Mouse (Mus musculus) midbrain, embryonic 11.5 days (tissue): Measurements from ENCODE around the gene Zfhx3. TPM values are rescaled to one million over a fixed set of nuclear protein-coding genes. Genes with fewer than 3 reads are reported as not detected.
A peak's percentile ranks its signal among the peaks of the same experiment; 100 is the strongest.

Experiments used
- ATAC-seq: fragments of 200-750 bp; cut with Nextera tagmentation; 2 replicates; pipeline ENCODE4 v1.8.0; 2017; ENCODE audit warnings: moderate TSS enrichment, moderate library complexity; ENCODE audit not compliant: low FRiP score
- DNase-seq: peaks from one replicate; pipeline ENCODE4 v3.0.0; 2015; ENCODE audit warnings: low spot score; ENCODE audit errors: missing footprints
- H3K27ac ChIP-seq: fragments of 300-500 bp; sonication (generic); 2 replicates; pipeline ENCODE4 v1.5.1; 2014; ENCODE audit warnings: low read depth, low read length
- H3K27me3 ChIP-seq: fragments of 300-500 bp; sonication (generic); 2 replicates; pipeline ENCODE4 v1.6.1; 2014; ENCODE audit warnings: mild to moderate bottlenecking, low read length, moderate library complexity, mixed read lengths; ENCODE audit not compliant: control insufficient read depth, insufficient read depth
- H3K36me3 ChIP-seq: fragments of 300-500 bp; sonication (generic); 2 replicates; pipeline ENCODE4 v1.6.1; 2014; ENCODE audit warnings: mild to moderate bottlenecking, low read length, moderate library complexity, mixed read lengths; ENCODE audit not compliant: control insufficient read depth, insufficient read depth
- H3K4me1 ChIP-seq: fragments of 300-500 bp; sonication (generic); 2 replicates; pipeline ENCODE4 v1.6.1; 2014; ENCODE audit warnings: low read length; ENCODE audit not compliant: control insufficient read depth, insufficient read depth
- H3K4me2 ChIP-seq: fragments of 300-500 bp; sonication (generic); 2 replicates; pipeline ENCODE4 v1.6.1; 2014; ENCODE audit warnings: mild to moderate bottlenecking, moderate library complexity
- H3K4me3 ChIP-seq: fragments of 300-500 bp; sonication (generic); 2 replicates; pipeline ENCODE4 v1.5.1; 2014; ENCODE audit warnings: low read depth, low read length
- H3K9ac ChIP-seq: fragments of 300-500 bp; sonication (generic); 2 replicates; pipeline ENCODE4 v1.6.1; 2014; ENCODE audit warnings: low read length
- H3K9me3 ChIP-seq: fragments of 300-500 bp; sonication (generic); 2 replicates; pipeline ENCODE4 v1.6.1; 2016; ENCODE audit warnings: low read length; ENCODE audit not compliant: control insufficient read depth
- WGBS: fragments of 180-500 bp; shearing (Covaris S2); extraction: QIAGEN DNeasy Blood & Tissue Kit; methylation state at CpG from one replicate; pipeline ENCODE4 v1.1.7; 2014; 5-methylcytosine and 5-hydroxymethylcytosine counted together
- polyA plus RNA-seq: library from polyadenylated mRNA; unstranded; fragments of >200 nt; fragmentation: Nextera tagmentation; extraction: Ambion mirVana; gene quantifications from 2 replicates; pipeline ENCODE4 v1.2.1, GENCODE M21; 2014

The Zfhx3 gene
- polyA plus RNA-seq, 1 experiment from 2014 or later, result 23.4 TPM

DNA sequence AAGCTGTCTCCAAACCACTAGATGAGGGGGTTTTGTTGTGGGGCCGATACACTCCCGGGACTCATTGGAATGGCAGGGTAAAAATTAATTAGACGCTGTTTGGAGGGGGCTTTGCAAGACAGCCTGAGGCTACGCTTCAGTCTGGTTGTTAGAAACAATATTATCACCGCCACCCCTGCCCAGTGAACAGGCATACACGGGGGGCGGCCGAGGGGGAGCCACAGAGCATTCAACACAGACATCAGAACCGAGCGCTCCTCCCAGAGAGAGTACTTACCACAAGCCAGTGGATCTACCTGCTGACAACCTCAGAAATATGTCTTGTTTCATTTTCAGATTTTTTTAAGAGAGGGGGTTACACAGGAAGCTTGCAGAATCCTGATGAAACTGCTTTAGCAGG is 635.9 kb downstream of the Zfhx3 start:
- H3K4me3 ChIP-seq, result no peak overlapping the region
- no peaks in the 10 kb centered on the region; the same call in 1 of the 2 replicates for H3K9me3 ChIP-seq
- H3K9ac ChIP-seq, result no peak overlapping the region
- peaks cover 6% of the 10 kb centered on the region; the same call in 1 of the 2 replicates for H3K4me1 ChIP-seq
- H3K27me3 ChIP-seq, result no peaks in the 10 kb centered on the region
- DNase-seq, result no peak
- ATAC-seq, result no peak
- 70% methylated on average over 10 of the region's 10 CpGs for WGBS
- H3K4me2 ChIP-seq, result no peak overlapping the region
- no peaks in the 10 kb centered on the region for H3K36me3 ChIP-seq
- H3K27ac ChIP-seq, result no peak overlapping the region; the same call in 1 of the 2 replicates

DNA sequence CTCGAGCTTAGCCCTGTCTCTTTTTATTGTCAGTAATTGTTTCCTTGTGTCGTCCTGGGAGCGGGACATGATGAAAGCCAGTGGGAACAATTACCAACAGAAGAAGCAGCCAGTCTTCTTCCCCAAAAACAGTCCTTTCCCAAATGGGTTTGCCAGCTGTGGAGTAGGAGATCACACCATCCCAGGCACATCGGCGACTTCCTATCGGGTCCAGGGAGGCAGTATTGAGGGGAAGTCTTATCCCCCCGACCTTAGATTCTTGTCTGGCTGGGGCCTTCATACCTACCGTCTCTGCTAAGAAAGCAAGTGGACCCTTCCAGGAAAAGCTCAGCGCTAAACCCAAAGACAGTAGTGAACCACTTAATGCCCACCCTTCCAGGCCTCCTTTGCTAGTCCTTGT is 637.4 kb downstream of the Zfhx3 start:
- DNase-seq, result no peak

DNA sequence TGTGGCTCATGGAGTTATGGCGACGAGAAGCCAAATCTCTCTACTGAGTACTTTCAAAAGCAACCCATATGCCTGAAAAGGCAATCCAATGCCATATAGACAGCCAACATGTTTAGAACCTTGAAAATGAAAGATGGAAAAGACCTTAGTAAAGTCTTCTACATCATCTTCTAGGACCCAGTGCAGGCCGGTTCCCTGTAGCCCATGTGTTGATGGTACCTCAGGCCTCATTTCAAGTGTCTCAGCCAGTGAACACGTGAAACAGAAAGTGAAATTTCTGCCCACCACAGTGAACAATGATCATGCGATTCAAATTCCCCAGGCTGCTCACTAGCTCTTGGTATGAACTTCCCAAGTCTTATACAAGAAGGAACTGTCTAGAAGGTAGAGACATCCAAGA is 637.9 kb downstream of the Zfhx3 start:
- H3K4me2 ChIP-seq, result no peak overlapping the region
- 95% methylated on average over 5 of the region's 5 CpGs for WGBS

More for the DNA sequence above, 637.4 kb downstream of the Zfhx3 start:
- Histone ChIP-seq H3K27ac (no peak overlapping the region), H3K27me3 (no peaks in the 10 kb centered on the region), H3K9ac (no peak overlapping the region), H3K4me1 (peaks cover 6% of the 10 kb centered on the region; the same call in 1 of the 2 replicates), H3K4me3 (no peak overlapping the region), H3K4me2 (no peak overlapping the region), H3K9me3 (no peaks in the 10 kb centered on the region; the same call in 1 of the 2 replicates), H3K36me3 (no peaks in the 10 kb centered on the region)
- 66% methylated on average over 9 of the region's 9 CpGs for WGBS
- no peak for ATAC-seq

DNA sequence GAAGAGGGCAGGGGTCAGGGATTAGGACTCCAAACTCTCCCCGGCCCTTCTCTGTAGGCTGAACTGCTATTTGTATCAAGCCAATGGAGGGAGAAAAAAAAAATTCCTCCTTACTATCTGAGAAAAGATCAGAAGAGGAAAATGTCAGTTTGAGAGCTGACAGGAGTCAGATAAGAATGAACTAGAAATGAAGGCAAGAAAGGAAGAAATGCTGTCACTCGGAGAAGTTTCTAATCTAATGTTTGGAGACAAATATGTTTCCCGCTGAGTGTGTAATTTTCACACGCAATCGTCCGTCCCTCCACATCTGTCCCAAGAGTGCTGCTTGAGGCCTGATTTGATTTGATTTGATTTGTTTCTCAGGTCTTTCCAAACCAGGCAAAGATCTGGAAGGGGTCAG is 639.1 kb downstream of the Zfhx3 start:
- no peak overlapping the region for H3K27ac ChIP-seq
- no peak for ATAC-seq
- WGBS, result 69% methylated on average over 6 of the region's 6 CpGs
- no peaks in the 10 kb centered on the region for H3K27me3 ChIP-seq
- DNase-seq, result no peak
- H3K9me3 ChIP-seq, result no peaks in the 10 kb centered on the region; the same call in 1 of the 2 replicates
- no peak overlapping the region for H3K4me3 ChIP-seq
- no peak overlapping the region for H3K9ac ChIP-seq
- H3K4me2 ChIP-seq, result no peak overlapping the region
- peaks cover 6% of the 10 kb centered on the region; the same call in 1 of the 2 replicates for H3K4me1 ChIP-seq
- no peaks in the 10 kb centered on the region for H3K36me3 ChIP-seq

More for the DNA sequence above, 637.9 kb downstream of the Zfhx3 start:
- no peak for ATAC-seq
- Histone ChIP-seq H3K9me3 (no peaks in the 10 kb centered on the region; the same call in 1 of the 2 replicates), H3K36me3 (no peaks in the 10 kb centered on the region), H3K9ac (no peak overlapping the region), H3K4me1 (peaks cover 6% of the 10 kb centered on the region; the same call in 1 of the 2 replicates), H3K27ac (no peak overlapping the region), H3K27me3 (no peaks in the 10 kb centered on the region), H3K4me3 (no peak overlapping the region)
- DNase-seq, result no peak

DNA sequence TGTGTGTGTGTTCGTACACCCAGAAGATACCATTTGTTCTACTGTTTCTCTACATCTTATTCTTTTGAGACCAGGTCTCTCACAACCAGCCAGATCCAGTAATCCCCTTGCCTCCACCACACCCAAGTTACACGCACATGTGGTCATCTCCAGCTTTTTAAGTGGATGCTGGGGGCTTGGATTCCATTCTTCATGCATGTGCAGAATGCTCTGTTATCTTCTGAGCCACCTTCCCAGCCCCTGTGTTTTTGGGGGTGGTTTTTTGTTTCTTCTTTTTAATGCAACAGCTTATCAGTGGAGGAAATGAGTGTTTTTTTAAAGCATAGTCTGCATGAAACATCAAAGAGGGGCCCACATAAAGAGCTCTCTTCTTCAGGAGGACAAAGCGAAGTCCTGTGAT is 639.8 kb downstream of the Zfhx3 start:
- Histone ChIP-seq H3K4me1 (peaks cover 5% of the 10 kb centered on the region; the same call in 1 of the 2 replicates), H3K9me3 (no peaks in the 10 kb centered on the region; the same call in 1 of the 2 replicates), H3K4me3 (no peak overlapping the region), H3K27me3 (no peaks in the 10 kb centered on the region), H3K4me2 (no peak overlapping the region), H3K36me3 (no peaks in the 10 kb centered on the region), H3K9ac (no peak overlapping the region), H3K27ac (no peak overlapping the region)
- DNase-seq, result no peak
- WGBS, result 85% methylated on average over 3 of the region's 3 CpGs
- ATAC-seq, result no peak

DNA sequence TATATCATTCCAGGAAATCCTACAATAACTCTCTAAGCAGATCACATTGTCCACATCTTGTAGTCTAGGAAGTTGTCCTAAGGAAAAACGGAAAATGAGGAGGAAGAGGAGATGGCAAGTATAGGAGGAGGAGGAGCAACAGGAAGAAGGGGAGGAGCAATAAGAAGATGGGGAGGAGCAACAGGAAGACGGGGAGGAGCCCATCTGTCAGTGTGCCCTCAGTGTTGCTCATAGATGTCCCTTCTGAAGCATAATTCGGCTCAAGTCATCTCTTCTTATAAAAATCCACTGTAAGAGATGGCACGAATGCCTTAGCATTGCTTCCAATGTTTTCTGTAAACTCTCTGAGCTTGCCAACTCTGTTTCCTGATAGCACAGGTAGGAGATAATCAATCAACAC is 640.8 kb downstream of the Zfhx3 start:
- no peaks in the 10 kb centered on the region for H3K36me3 ChIP-seq
- H3K4me1 ChIP-seq, result no peaks in the 10 kb centered on the region; the same call in 1 of the 2 replicates
- H3K4me2 ChIP-seq, result no peak overlapping the region
- no peak overlapping the region for H3K4me3 ChIP-seq
- 84% methylated on average over 4 of the region's 4 CpGs for WGBS
- ATAC-seq, result no peak
- H3K27me3 ChIP-seq, result no peaks in the 10 kb centered on the region
- H3K9ac ChIP-seq, result no peak overlapping the region
- H3K9me3 ChIP-seq, result no peaks in the 10 kb centered on the region; the same call in 1 of the 2 replicates
- H3K27ac ChIP-seq, result no peak overlapping the region
- DNase-seq, result peak; percentile 51

DNA sequence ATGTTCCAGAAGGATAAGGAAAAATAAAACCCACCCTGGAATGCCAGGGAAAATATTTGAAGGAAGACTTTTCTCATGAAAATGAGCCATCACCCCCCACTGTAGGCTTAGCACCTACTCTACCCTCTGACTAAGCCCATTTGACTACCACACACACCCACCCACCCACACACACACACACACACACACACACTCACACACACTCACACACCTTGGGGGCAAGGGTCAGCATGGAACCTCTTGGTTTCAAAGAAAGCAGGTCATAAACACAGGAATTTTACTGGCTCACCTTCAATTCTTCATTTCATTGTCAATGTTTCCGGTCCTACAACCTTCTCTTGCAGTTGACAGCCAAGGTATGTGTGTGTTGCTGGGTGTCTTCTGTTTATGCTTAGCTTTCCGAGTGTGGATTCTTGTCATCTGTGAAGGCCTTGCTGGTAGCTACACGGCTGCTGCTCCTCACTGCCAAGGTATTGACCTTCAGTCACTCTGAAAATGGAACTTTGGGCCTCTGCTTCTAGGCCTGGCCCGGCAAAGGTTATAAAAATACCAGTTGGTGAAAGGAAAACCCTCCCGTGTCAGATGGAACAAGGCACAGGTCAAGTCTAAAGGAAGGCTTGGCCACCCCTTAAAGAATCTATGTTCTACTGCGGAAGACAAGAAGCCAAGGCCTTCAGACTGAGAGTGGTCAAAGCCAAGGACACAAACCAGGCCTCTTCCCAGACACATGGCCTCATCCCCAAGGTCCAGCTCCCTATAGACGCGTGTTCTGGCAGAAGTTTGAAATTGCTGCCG is 641.6 kb downstream of the Zfhx3 start:
- no peaks in the 10 kb centered on the region for H3K4me1 ChIP-seq
- ATAC-seq (no peak), DNase-seq (peak; percentile 75)
- no peak overlapping the region for H3K4me3 ChIP-seq
- no peaks in the 10 kb centered on the region for H3K27me3 ChIP-seq
- H3K4me2 ChIP-seq, result no peak overlapping the region
- H3K36me3 ChIP-seq, result no peaks in the 10 kb centered on the region
- whole genome bisulfite sequencing, result 86% methylated on average over 9 of the region's 9 CpGs
- H3K27ac ChIP-seq, result no peak overlapping the region
- no peak overlapping the region for H3K9ac ChIP-seq
- no peaks in the 10 kb centered on the region; the same call in 1 of the 2 replicates for H3K9me3 ChIP-seq

DNA sequence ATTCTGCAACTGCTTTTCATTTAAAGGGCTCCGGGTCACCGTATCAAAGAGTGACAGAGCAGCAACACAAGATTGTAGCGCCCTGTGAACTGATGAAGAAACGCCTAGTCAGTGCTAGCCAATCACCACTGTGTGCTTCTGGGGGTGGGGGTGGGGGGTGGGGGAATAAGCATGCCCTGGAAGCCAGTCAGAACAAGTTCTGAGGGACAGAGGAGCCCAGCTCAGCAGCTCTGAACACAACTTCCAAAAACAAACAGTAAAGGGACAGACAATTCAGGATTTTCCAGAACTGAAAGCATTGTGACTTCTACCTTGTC is 642.2 kb downstream of the Zfhx3 start:
- no peak for ATAC-seq

DNA sequence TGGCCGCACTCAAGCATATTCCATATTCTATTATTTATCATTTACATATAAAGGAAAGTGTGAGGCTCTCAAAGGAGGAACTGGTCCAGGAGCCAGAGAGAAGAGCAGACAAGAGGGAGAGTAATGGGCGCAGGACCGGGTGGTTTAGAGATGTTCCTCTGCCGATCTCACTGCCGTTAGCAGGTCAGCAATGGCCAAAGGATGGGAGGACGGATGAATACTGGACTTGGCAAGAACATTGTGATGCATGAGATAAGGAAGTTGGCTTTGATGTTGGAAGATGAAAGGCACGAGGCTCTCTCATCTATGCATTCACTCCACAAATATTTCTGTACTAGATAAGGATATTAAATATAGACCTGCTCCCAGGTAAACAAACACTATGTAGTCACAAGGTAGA is 648.6 kb downstream of the Zfhx3 start:
- Histone ChIP-seq H3K9ac (no peak overlapping the region), H3K27me3 (no peaks in the 10 kb centered on the region), H3K27ac (no peak overlapping the region), H3K9me3 (no peaks in the 10 kb centered on the region), H3K4me3 (no peak overlapping the region), H3K36me3 (no peaks in the 10 kb centered on the region), H3K4me2 (no peak overlapping the region), H3K4me1 (peaks cover 11% of the 10 kb centered on the region)
- WGBS, result 93% methylated on average over 7 of the region's 7 CpGs
- ATAC-seq, result no peak
- DNase-seq, result peak; percentile 73

More for the DNA sequence above, 642.2 kb downstream of the Zfhx3 start:
- no peaks in the 10 kb centered on the region for H3K4me1 ChIP-seq
- H3K36me3 ChIP-seq, result no peaks in the 10 kb centered on the region
- WGBS, result 88% methylated on average over 4 of the region's 4 CpGs
- no peak overlapping the region for H3K9ac ChIP-seq
- H3K4me2 ChIP-seq, result no peak overlapping the region
- no peak overlapping the region for H3K4me3 ChIP-seq
- no peaks in the 10 kb centered on the region for H3K27me3 ChIP-seq
- no peak for DNase-seq
- H3K27ac ChIP-seq, result no peak overlapping the region
- no peaks in the 10 kb centered on the region; the same call in 1 of the 2 replicates for H3K9me3 ChIP-seq
